Mouse (Mus musculus): Measurements from ENCODE around the gene Tfpi. TPM values are rescaled to one million over a fixed set of nuclear protein-coding genes. Genes with fewer than 3 reads are reported as not detected.

Tfpi gene
- polyA plus RNA-seq, 1 experiment from 2014 or later: 76.3 TPM

DNA sequence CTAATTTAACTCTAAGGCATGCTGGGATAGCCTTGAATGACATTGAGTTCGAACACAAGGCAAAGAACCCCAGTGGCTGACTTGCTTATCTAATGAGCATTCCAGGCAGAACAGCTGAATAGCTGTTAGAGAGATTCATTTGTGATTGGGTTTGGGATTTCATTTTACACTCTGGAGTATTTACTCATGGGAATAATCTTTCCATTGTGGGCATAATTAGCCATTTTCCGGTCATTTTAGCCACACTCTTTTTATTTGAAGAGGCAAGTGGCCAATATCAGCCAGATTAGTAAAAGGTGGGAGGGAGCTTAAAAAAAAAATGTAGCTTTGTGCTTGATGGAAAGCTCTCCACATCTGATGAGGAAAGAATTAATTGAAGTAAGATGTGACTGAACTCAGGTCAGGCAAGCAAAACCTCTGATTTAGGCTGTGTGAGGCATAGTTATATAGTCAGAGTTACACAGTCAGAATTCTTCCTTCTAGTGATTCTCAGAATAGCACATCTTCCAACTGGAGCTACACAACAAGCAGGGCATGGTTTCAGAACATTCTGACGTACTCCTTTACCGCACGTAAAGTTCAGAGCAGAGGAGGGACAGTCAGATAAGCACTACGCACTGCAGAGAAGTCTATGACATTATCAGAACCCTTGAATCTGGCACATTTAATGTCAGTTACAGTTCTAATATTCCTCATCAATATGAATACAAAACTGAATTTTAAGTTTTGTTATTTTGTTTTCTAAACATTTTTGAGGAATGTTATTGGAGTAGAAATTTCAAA, 91.5 kb downstream of the Tfpi start:
- Histone ChIP-seq H3K9ac (ENCODE audit: low read depth, low read length) (no peak overlapping the region), H3K4me2 (no peak overlapping the region), H3K4me1 (ENCODE audit: control insufficient read depth, insufficient read depth, low read length) (peaks cover 10% of the 10 kb centered on the region; the same call in 1 of the 2 replicates), H3K27me3 (ENCODE audit: control insufficient read depth, insufficient read depth, low read length) (no peaks in the 10 kb centered on the region), H3K36me3 (ENCODE audit: control insufficient read depth, insufficient read depth, low read length) (no peaks in the 10 kb centered on the region), H3K9me3 (replicated peaks; ENCODE audit: control insufficient read depth, low read length) (no peaks in the 10 kb centered on the region), H3K27ac (ENCODE audit: low read depth, low read length) (no peak overlapping the region), H3K4me3 (ENCODE audit: low read depth, low read length) (no peak overlapping the region)
- no peak for ATAC-seq (replicated peaks; ENCODE audit: insufficient number of reproducible peaks, low FRiP score, low TSS enrichment)
- WGBS (ENCODE audit: insufficient replicate concordance): 41% methylated on average over 6 of the region's 6 CpGs

GRCm38 (mm10) chr2:84383828-84384227, 92.7 kb downstream of the Tfpi start:
- no peak overlapping the region for H3K4me2 ChIP-seq
- no peak overlapping the region for H3K4me3 ChIP-seq (ENCODE audit: low read depth, low read length)
- no peaks in the 10 kb centered on the region for H3K36me3 ChIP-seq (ENCODE audit: control insufficient read depth, insufficient read depth, low read length)
- 68% methylated on average over 4 of the region's 4 CpGs for WGBS (ENCODE audit: insufficient replicate concordance)
- no peaks in the 10 kb centered on the region for H3K27me3 ChIP-seq (ENCODE audit: control insufficient read depth, insufficient read depth, low read length)
- no peak overlapping the region for H3K9ac ChIP-seq (ENCODE audit: low read depth, low read length)
- no peak for ATAC-seq (replicated peaks; ENCODE audit: insufficient number of reproducible peaks, low FRiP score, low TSS enrichment)
- H3K4me1 ChIP-seq (ENCODE audit: control insufficient read depth, insufficient read depth, low read length): peaks cover 10% of the 10 kb centered on the region; the same call in 1 of the 2 replicates
- no peak overlapping the region for H3K27ac ChIP-seq (ENCODE audit: low read depth, low read length)
- no peaks in the 10 kb centered on the region for H3K9me3 ChIP-seq (replicated peaks; ENCODE audit: control insufficient read depth, low read length)

Other genes with a start within 250 kb of the Tfpi start
- 59.6 and 68.1 TPM in 2 replicates for gene Calcrl, start 51.4 kb downstream of the Tfpi start, polyA plus RNA-seq (2014; fragmentation: Nextera tagmentation; extraction: Ambion mirVana)
- gene Ctnnd1, start 174.0 kb upstream of the Tfpi start, polyA plus RNA-seq (2014; fragmentation: Nextera tagmentation; extraction: Ambion mirVana): 71.2 and 77.5 TPM in 2 replicates
- 0.14 and 0.20 TPM in 2 replicates for gene Btbd18, start 182.3 kb upstream of the Tfpi start, polyA plus RNA-seq (2014; fragmentation: Nextera tagmentation; extraction: Ambion mirVana)
- gene Selenoh, start 194.0 kb upstream of the Tfpi start, polyA plus RNA-seq (2014; fragmentation: Nextera tagmentation; extraction: Ambion mirVana): 298 and 299 TPM in 2 replicates
- not detected in 2 replicates for gene Gm28635, start 201.3 kb upstream of the Tfpi start, polyA plus RNA-seq (2014; fragmentation: Nextera tagmentation; extraction: Ambion mirVana)
- gene Med19, start 201.6 kb upstream of the Tfpi start, polyA plus RNA-seq (2014; fragmentation: Nextera tagmentation; extraction: Ambion mirVana): 41.8 and 42.1 TPM in 2 replicates
- gene Tmx2, start 202.4 kb upstream of the Tfpi start, polyA plus RNA-seq (2014; fragmentation: Nextera tagmentation; extraction: Ambion mirVana): 144 and 175 TPM in 2 replicates
- gene Zdhhc5, start 238.4 kb upstream of the Tfpi start, polyA plus RNA-seq (2014; fragmentation: Nextera tagmentation; extraction: Ambion mirVana): 29.2 and 31.0 TPM in 2 replicates

Measured in heart, embryonic 11.5 days (tissue).